Mouse (Mus musculus) layer of hippocampus, adult 11-12 months (tissue): ENCODE measurements around the gene Atn1.

Source experiments
- DNase-seq: peaks from one replicate; pipeline ENCODE4 v3.0.0; 2022; ENCODE audit warnings: low spot score

Atn1 gene

GRCm38 (mm10) chr6:124708289-124708889 lies 47.9 kb downstream of the Atn1 start:
- DNase-seq = no peak

- no peak for DNase-seq
Observed at GRCm38 (mm10) chr6:124706061-124706627, 50.2 kb downstream of the Atn1 start.

GRCm38 (mm10) chr6:124704417-124704816 lies 51.9 kb downstream of the Atn1 start:
- no peak for DNase-seq

GRCm38 (mm10) chr6:124703789-124704188 lies 52.5 kb downstream of the Atn1 start:
- DNase-seq = no peak

- peak; percentile 78 for DNase-seq
Observed at GRCm38 (mm10) chr6:124702784-124703103, 53.6 kb downstream of the Atn1 start.

GRCm38 (mm10) chr6:124702102-124702783 lies 54.1 kb downstream of the Atn1 start:
- no peak for DNase-seq

- no peak for DNase-seq
Observed at GRCm38 (mm10) chr6:124701338-124701737, 55.0 kb downstream of the Atn1 start.

GRCm38 (mm10) chr6:124699962-124700610 lies 56.2 kb downstream of the Atn1 start:
- peak; percentile 75 for DNase-seq

GRCm38 (mm10) chr6:124699366-124699765 lies 57.0 kb downstream of the Atn1 start:
- no peak for DNase-seq

- DNase-seq = no peak
Observed at GRCm38 (mm10) chr6:124698751-124699150, 57.6 kb downstream of the Atn1 start.

GRCm38 (mm10) chr6:124696441-124697150 lies 59.7 kb downstream of the Atn1 start:
- no peak for DNase-seq

GRCm38 (mm10) chr6:124694166-124694955 lies 62.0 kb downstream of the Atn1 start:
- peak; percentile 67 for DNase-seq

GRCm38 (mm10) chr6:124693243-124693981 lies 62.9 kb downstream of the Atn1 start:
- DNase-seq = no peak
